Mouse (Mus musculus) intestine, embryonic 14.5 days (tissue): Measurements from ENCODE around the gene Psd. TPM values are rescaled to one million over a fixed set of nuclear protein-coding genes. Genes with fewer than 3 reads are reported as not detected.

ENCODE experiments used
- ATAC-seq: fragments of 200-750 bp; cut with Nextera tagmentation; replicated peaks from 2 replicates; pipeline ENCODE4 v1.8.0; 2017; ENCODE audit warnings: low read depth, moderate number of reproducible peaks, moderate TSS enrichment, moderate library complexity; ENCODE audit not compliant: low FRiP score, low TSS enrichment
- DNase-seq: peaks from one replicate; pipeline ENCODE4 v3.0.0-alpha.2; 2018; ENCODE audit warnings: low spot score
- H3K27ac ChIP-seq: fragments of 300-500 bp; sonication (generic); 2 replicates; pipeline ENCODE4 v1.5.1; 2014; ENCODE audit warnings: low read depth, mild to moderate bottlenecking, control low read depth
- H3K27me3 ChIP-seq: fragments of 300-500 bp; sonication (generic); replicated peaks from 2 replicates; pipeline ENCODE4 v1.6.1; 2014; ENCODE audit warnings: low read length, control low read depth; ENCODE audit not compliant: control insufficient read depth, insufficient read depth
- H3K36me3 ChIP-seq: fragments of 300-500 bp; sonication (generic); 2 replicates; pipeline ENCODE4 v1.6.1; 2014; ENCODE audit warnings: low read length, control low read depth; ENCODE audit not compliant: control insufficient read depth, insufficient read depth
- H3K4me1 ChIP-seq: fragments of 300-500 bp; sonication (generic); replicated peaks from 2 replicates; pipeline ENCODE4 v1.6.1; 2014; ENCODE audit warnings: low read length, control low read depth, mixed read lengths; ENCODE audit not compliant: control insufficient read depth, insufficient read depth
- H3K4me2 ChIP-seq: fragments of 300-500 bp; sonication (generic); 2 replicates; pipeline ENCODE4 v1.6.1; 2014; ENCODE audit warnings: low read length
- H3K4me3 ChIP-seq: fragments of 300-500 bp; sonication (generic); 2 replicates; pipeline ENCODE4 v1.5.1; 2014; ENCODE audit warnings: low read depth, low read length, control low read depth, mixed read lengths
- H3K9ac ChIP-seq: fragments of 300-500 bp; sonication (generic); 2 replicates; pipeline ENCODE4 v1.6.1; 2014; ENCODE audit warnings: mild to moderate bottlenecking, low read length
- H3K9me3 ChIP-seq: fragments of 300-500 bp; sonication (generic); 2 replicates; pipeline ENCODE4 v1.6.1; 2016; ENCODE audit warnings: low read length, control low read depth; ENCODE audit not compliant: control insufficient read depth
- WGBS: fragments of 180-500 bp; shearing (Covaris S2); extraction: QIAGEN DNeasy Blood & Tissue Kit; methylation state at CpG from one replicate; pipeline ENCODE4 v1.1.7; 2014; 5-methylcytosine and 5-hydroxymethylcytosine counted together
- polyA plus RNA-seq: library from polyadenylated mRNA; unstranded; fragments of >200 nt; fragmentation: Nextera tagmentation; extraction: Ambion mirVana; gene quantifications from 2 replicates; pipeline ENCODE4 v1.2.1, GENCODE M21; 2014

The Psd gene
- polyA plus RNA-seq, 1 experiment from 2014 or later, result 43.9 TPM

GRCm38 (mm10) chr19:46358381-46358780, 31.4 kb upstream of the Psd start:
- Histone ChIP-seq H3K9ac (no peak overlapping the region), H3K4me1 (0 out of 2 replicates have a peak, but pooled peaks cover 4% of the 10 kb centered on the region), H3K9me3 (no peaks in the 10 kb centered on the region), H3K27ac (no peak overlapping the region; the same call in 1 of the 2 replicates), H3K4me2 (peak overlapping the region; percentile 68), H3K36me3 (no peaks in the 10 kb centered on the region), H3K4me3 (0 out of 2 replicates have a peak overlapping the region, but pooled peaks have one; percentile 2), H3K27me3 (peaks cover 13% of the 10 kb centered on the region)
- 64% methylated on average over 4 of the region's 4 CpGs for WGBS
- DNase-seq (no peak), ATAC-seq (no peak)

GRCm38 (mm10) chr19:46357344-46358280, 30.7 kb upstream of the Psd start:
- H3K4me3 ChIP-seq, result peak overlapping the region; percentile 50
- H3K4me2 ChIP-seq, result peak overlapping the region; percentile 68
- no peaks in the 10 kb centered on the region for H3K9me3 ChIP-seq
- DNase-seq (no peak), ATAC-seq (0 out of 2 replicates have a peak, but pooled peaks have one; percentile 28)
- H3K27ac ChIP-seq, result no peak overlapping the region; the same call in 1 of the 2 replicates
- peak overlapping the region; percentile 46; the same call in 1 of the 2 replicates for H3K9ac ChIP-seq
- H3K27me3 ChIP-seq, result peaks cover 13% of the 10 kb centered on the region
- 16% methylated on average over 25 of the region's 25 CpGs for WGBS
- H3K36me3 ChIP-seq, result no peaks in the 10 kb centered on the region
- 0 out of 2 replicates have a peak, but pooled peaks cover 4% of the 10 kb centered on the region for H3K4me1 ChIP-seq

- no peak overlapping the region for H3K27ac ChIP-seq
- peaks cover 13% of the 10 kb centered on the region for H3K27me3 ChIP-seq
- H3K9me3 ChIP-seq, result no peaks in the 10 kb centered on the region
- H3K4me3 ChIP-seq, result peak overlapping the region; percentile 50
- peak overlapping the region; percentile 68 for H3K4me2 ChIP-seq
- ATAC-seq (peak; percentile 84), DNase-seq (peak; percentile 84)
- H3K4me1 ChIP-seq, result 0 out of 2 replicates have a peak, but pooled peaks cover 4% of the 10 kb centered on the region
- no peaks in the 10 kb centered on the region for H3K36me3 ChIP-seq
- WGBS, result 1% methylated on average over 29 of the region's 29 CpGs
- H3K9ac ChIP-seq, result peak overlapping the region; percentile 46; the same call in 1 of the 2 replicates
Observed at GRCm38 (mm10) chr19:46356701-46357138, 29.8 kb upstream of the Psd start.

- Histone ChIP-seq H3K4me1 (no peaks in the 10 kb centered on the region), H3K4me2 (peak within 1 kb of the TSS; percentile 90), H3K4me3 (peak within 1 kb of the TSS; percentile 64), H3K9me3 (no peaks in the 10 kb centered on the region), H3K9ac (peak within 1 kb of the TSS; percentile 73), H3K27ac (peak within 1 kb of the TSS; percentile 61; the same call in 1 of the 2 replicates), H3K36me3 (no peaks in the 10 kb centered on the region), H3K27me3 (no peaks in the 10 kb centered on the region)
- WGBS, result 59% methylated on average over 10 of the region's 10 CpGs
- no peak for DNase-seq
- no peak for ATAC-seq
Observed at GRCm38 (mm10) chr19:46350168-46350932, 23.4 kb upstream of the Psd start, which contains the start of gene 2310034G01Rik. Gene 2310034G01Rik (minus strand): TSS chr19:46350302.

GRCm38 (mm10) chr19:46349550-46349949, 22.6 kb upstream of the Psd start:
- peak overlapping the region; percentile 64 for H3K4me3 ChIP-seq
- H3K36me3 ChIP-seq, result no peaks in the 10 kb centered on the region
- H3K9ac ChIP-seq, result peak overlapping the region; percentile 73
- H3K27ac ChIP-seq, result no peak overlapping the region
- no peaks in the 10 kb centered on the region for H3K9me3 ChIP-seq
- no peaks in the 10 kb centered on the region for H3K4me1 ChIP-seq
- peak overlapping the region; percentile 90 for H3K4me2 ChIP-seq
- 32% methylated on average over 6 of the region's 6 CpGs for WGBS
- 0 out of 2 replicates have a peak, but pooled peaks cover 3% of the 10 kb centered on the region for H3K27me3 ChIP-seq
- DNase-seq, result no peak
- 0 out of 2 replicates have a peak, but pooled peaks have one; percentile 21 for ATAC-seq

- peak overlapping the region; percentile 64 for H3K4me3 ChIP-seq
- peak overlapping the region; percentile 61 for H3K27ac ChIP-seq
- H3K4me1 ChIP-seq, result no peaks in the 10 kb centered on the region
- 0 out of 2 replicates have a peak, but pooled peaks cover 3% of the 10 kb centered on the region for H3K27me3 ChIP-seq
- peak overlapping the region; percentile 73 for H3K9ac ChIP-seq
- peak overlapping the region; percentile 90 for H3K4me2 ChIP-seq
- peak; percentile 82 for DNase-seq
- H3K9me3 ChIP-seq, result no peaks in the 10 kb centered on the region
- WGBS, result under 1% methylated on average over 74 of the region's 78 CpGs
- ATAC-seq, result peak; percentile 81
- no peaks in the 10 kb centered on the region for H3K36me3 ChIP-seq
Observed at GRCm38 (mm10) chr19:46348761-46349458, 22.0 kb upstream of the Psd start.

GRCm38 (mm10) chr19:46347936-46348668, 21.1 kb upstream of the Psd start:
- ATAC-seq (no peak; the same call in 1 of the 2 replicates), DNase-seq (no peak)
- H3K4me2 ChIP-seq, result peak overlapping the region; percentile 90
- no peaks in the 10 kb centered on the region for H3K9me3 ChIP-seq
- H3K9ac ChIP-seq, result peak overlapping the region; percentile 73
- H3K27me3 ChIP-seq, result 0 out of 2 replicates have a peak, but pooled peaks cover 3% of the 10 kb centered on the region
- no peaks in the 10 kb centered on the region for H3K36me3 ChIP-seq
- peak overlapping the region; percentile 61; the same call in 1 of the 2 replicates for H3K27ac ChIP-seq
- 31% methylated on average over 14 of the region's 14 CpGs for WGBS
- no peaks in the 10 kb centered on the region for H3K4me1 ChIP-seq
- H3K4me3 ChIP-seq, result peak overlapping the region; percentile 64
